Comparison of ENCODE assay signal across 29 mouse cellular contexts in genomic region chr13:3924483-3924882, GRCm38 (mm10). TPM values are rescaled to one million over a fixed set of nuclear protein-coding genes. Genes with fewer than 3 reads are reported as not detected.
DNase-seq lines count a peak whose midpoint lies in the region; ATAC-seq and TF ChIP-seq lines count a peak whose summit lies in the region.
"Had no signal": no experiment of that assay in that cellular context is flagged by ENCODE, and none has a peak within 500 bp of the region (broad histone marks: within the 10 kb centered on the region; RNA-seq: fewer than 3 reads in every experiment).

No protein-coding gene starts in this region.

- DNase-seq in CD4-positive, CD25-positive, alpha-beta regulatory T cell, adult 2 months (ENCODE audit: low read depth, low spot score) = peak; percentile 10
- peak; percentile 21 for DNase-seq in induced T-regulatory cell, adult 2 months (ENCODE audit: low read depth)
- no peak for DNase-seq in lung, postnatal 0 days (ENCODE audit: low spot score)
- no peak for DNase-seq in frontal cortex, postnatal 36 days (ENCODE audit: low spot score in 2 of 2)
- no peak for DNase-seq in cerebellum, postnatal 4 days (ENCODE audit: low spot score in 2 of 2)
- DNase-seq in lung, adult 18-20 months = no peak
- DNase-seq: adrenal gland, adult 8-10 months; adrenal gland, postnatal 14 days; adrenal gland, postnatal 36 days; B cell, adult 2 months; cerebellum, adult 11-12 months; cerebellum, adult 2 months; cerebellum, adult 9-10 months; cerebellum, postnatal 14 days; cerebellum, postnatal 36 days; forebrain, postnatal 0 days had no signal

- H3K27ac ChIP-seq in intestine, embryonic 15.5 days = no peak overlapping the region
- peak overlapping the region; percentile 41; the same call in 1 of the 2 replicates for H3K27ac ChIP-seq in intestine, postnatal 0 days (ENCODE audit: low read depth, low read length)
- no peak overlapping the region for H3K27ac ChIP-seq in lung, postnatal 0 days (ENCODE audit: low read length)
- H3K27ac ChIP-seq: embryonic facial prominence, embryonic 10.5 days; embryonic facial prominence, embryonic 12.5 days; forebrain, embryonic 13.5 days; forebrain, embryonic 15.5 days had no signal

- H3K4me2 ChIP-seq in intestine, embryonic 15.5 days (replicated peaks) = no peak overlapping the region
- peak overlapping the region; percentile 54 for H3K4me2 ChIP-seq in intestine, postnatal 0 days (replicated peaks; ENCODE audit: low read depth)
- no peak overlapping the region for H3K4me2 ChIP-seq in lung, postnatal 0 days (replicated peaks; ENCODE audit: low read depth, low read length)
- H3K4me2 ChIP-seq: embryonic facial prominence, embryonic 12.5 days; forebrain, embryonic 13.5 days; forebrain, embryonic 15.5 days had no signal

- no peak for TF ChIP-seq EP300 in lung, postnatal 0 days (IDR thresholded peaks at IDR 0.05)

- H3K27me3 ChIP-seq in intestine, embryonic 15.5 days (replicated peaks) = no peaks in the 10 kb centered on the region
- H3K27me3 ChIP-seq in intestine, postnatal 0 days (replicated peaks; ENCODE audit: control insufficient read depth, insufficient read depth, low read length) = no peaks in the 10 kb centered on the region
- H3K27me3 ChIP-seq in lung, postnatal 0 days (replicated peaks; ENCODE audit: insufficient read depth, low read length) = no peaks in the 10 kb centered on the region
- H3K27me3 ChIP-seq: CH12.LX; embryonic facial prominence, embryonic 12.5 days; forebrain, embryonic 13.5 days; forebrain, embryonic 15.5 days had no signal

- no peaks in the 10 kb centered on the region for H3K9me3 ChIP-seq in intestine, embryonic 15.5 days
- H3K9me3 ChIP-seq in intestine, postnatal 0 days (ENCODE audit: control insufficient read depth) = no peaks in the 10 kb centered on the region
- H3K9me3 ChIP-seq in lung, postnatal 0 days (ENCODE audit: low read length) = no peaks in the 10 kb centered on the region
- H3K9me3 ChIP-seq: embryonic facial prominence, embryonic 10.5 days; embryonic facial prominence, embryonic 12.5 days; forebrain, embryonic 13.5 days; forebrain, embryonic 15.5 days; G1E had no signal

- H3K4me1 ChIP-seq in intestine, embryonic 15.5 days (replicated peaks) = no peaks in the 10 kb centered on the region
- 0 out of 2 replicates have a peak, but pooled peaks cover 4% of the 10 kb centered on the region for H3K4me1 ChIP-seq in intestine, postnatal 0 days (replicated peaks; ENCODE audit: control insufficient read depth, insufficient read depth, low read length)
- no peaks in the 10 kb centered on the region for H3K4me1 ChIP-seq in lung, postnatal 0 days (ENCODE audit: insufficient read depth, low read depth, low read length)
- H3K4me1 ChIP-seq: embryonic facial prominence, embryonic 10.5 days; embryonic facial prominence, embryonic 12.5 days; forebrain, embryonic 13.5 days; forebrain, embryonic 15.5 days had no signal

- ATAC-seq in intestine, embryonic 15.5 days = peak; percentile 64; the same call in 1 of the 2 replicates
- ATAC-seq in intestine, postnatal 0 days = peak; percentile 48; the same call in 1 of the 2 replicates
- no peak for ATAC-seq in lung, postnatal 0 days
- ATAC-seq: activated CD4-positive, CD25-positive, alpha-beta regulatory T cell, adult 4 months; forebrain, embryonic 13.5 days; forebrain, embryonic 15.5 days; forebrain, postnatal 0 days; Patski had no signal

- H3K4me3 ChIP-seq in intestine, embryonic 15.5 days (replicated peaks) = peak overlapping the region; percentile 20
- peak overlapping the region; percentile 35 for H3K4me3 ChIP-seq in intestine, postnatal 0 days (ENCODE audit: low read depth, low read length)
- no peak overlapping the region for H3K4me3 ChIP-seq in lung, postnatal 0 days (ENCODE audit: low read depth, low read length)
- H3K4me3 ChIP-seq: embryonic facial prominence, embryonic 10.5 days; embryonic facial prominence, embryonic 12.5 days; forebrain, embryonic 13.5 days; forebrain, embryonic 15.5 days had no signal

- H3K36me3 ChIP-seq in intestine, embryonic 15.5 days = no peaks in the 10 kb centered on the region
- no peaks in the 10 kb centered on the region for H3K36me3 ChIP-seq in intestine, postnatal 0 days (ENCODE audit: control insufficient read depth, insufficient read depth)
- no peaks in the 10 kb centered on the region for H3K36me3 ChIP-seq in lung, postnatal 0 days (ENCODE audit: insufficient read depth, low read length)
- H3K36me3 ChIP-seq: embryonic facial prominence, embryonic 10.5 days; embryonic facial prominence, embryonic 12.5 days; forebrain, embryonic 15.5 days; G1E had no signal

- H3K9ac ChIP-seq in intestine, embryonic 15.5 days = no peak overlapping the region
- H3K9ac ChIP-seq in intestine, postnatal 0 days (ENCODE audit: low read depth, low read length) = no peak overlapping the region
- no peak overlapping the region for H3K9ac ChIP-seq in lung, postnatal 0 days (replicated peaks; ENCODE audit: low read depth)
- H3K9ac ChIP-seq: embryonic facial prominence, embryonic 12.5 days; forebrain, embryonic 13.5 days; forebrain, embryonic 15.5 days; forebrain, postnatal 0 days had no signal

- no peak for TF ChIP-seq CTCF in intestine, postnatal 0 days (IDR thresholded peaks at IDR 0.05; ENCODE audit: low read depth)
- TF ChIP-seq CTCF in lung, postnatal 0 days (IDR thresholded peaks at IDR 0.05) = no peak

- 68% methylated on average over 5 of the region's 5 CpGs for WGBS in intestine, embryonic 15.5 days
- WGBS in intestine, postnatal 0 days = 50% methylated on average over 5 of the region's 5 CpGs
- WGBS in lung, postnatal 0 days = 73% methylated on average over 5 of the region's 5 CpGs

RNA-seq across cellular contexts. Expression of gene Tubal3, which starts 6.4 kb away (rescaled TPM):
- polyA plus RNA-seq in intestine, embryonic 15.5 days (2015; fragmentation: Nextera tagmentation; extraction: Ambion mirVana) = 31.1 and 36.0 TPM in 2 replicates
- polyA plus RNA-seq in intestine, postnatal 0 days (2015; fragmentation: Nextera tagmentation; extraction: Ambion mirVana) = 44.1 and 58.4 TPM in 2 replicates
- polyA plus RNA-seq in lung, postnatal 0 days (2015; fragmentation: Nextera tagmentation; extraction: Ambion mirVana) = not detected in 2 replicates
- polyA plus RNA-seq: cerebellum, adult 2 months; cortical plate, adult 2 months; embryonic facial prominence, embryonic 10.5 days; embryonic facial prominence, embryonic 12.5 days; forebrain, embryonic 11.5 days; forebrain, embryonic 13.5 days; forebrain, embryonic 15.5 days; G1E; Patski had no signal

RNA-seq across cellular contexts. Expression of gene Net1, which starts 6.5 kb away (rescaled TPM):
- 124 and 131 TPM in 2 replicates for polyA plus RNA-seq in intestine, embryonic 15.5 days (2015; fragmentation: Nextera tagmentation; extraction: Ambion mirVana)
- 106 and 109 TPM in 2 replicates for polyA plus RNA-seq in intestine, postnatal 0 days (2015; fragmentation: Nextera tagmentation; extraction: Ambion mirVana)
- polyA plus RNA-seq in lung, postnatal 0 days (2015; fragmentation: Nextera tagmentation; extraction: Ambion mirVana) = 83.7 and 91.5 TPM in 2 replicates

RNA-seq across cellular contexts. Expression of gene Ucn3, which starts 20.7 kb away (rescaled TPM):
- polyA plus RNA-seq in intestine, embryonic 15.5 days (2015; fragmentation: Nextera tagmentation; extraction: Ambion mirVana) = 0.25 and 0.44 TPM in 2 replicates
- 0.43 and 0.51 TPM in 2 replicates for polyA plus RNA-seq in intestine, postnatal 0 days (2015; fragmentation: Nextera tagmentation; extraction: Ambion mirVana)
- not detected in 2 replicates for polyA plus RNA-seq in lung, postnatal 0 days (2015; fragmentation: Nextera tagmentation; extraction: Ambion mirVana)
- polyA plus RNA-seq: activated CD4-positive, CD25-positive, alpha-beta regulatory T cell, adult 4 months; cerebellum, adult 2 months; cortical plate, adult 2 months; embryonic facial prominence, embryonic 10.5 days; embryonic facial prominence, embryonic 12.5 days; embryonic facial prominence, embryonic 14.5 days; forebrain, embryonic 11.5 days; forebrain, embryonic 13.5 days; G1E; Patski had no signal

Comparison
In these comparisons a context has a peak if more than half of its experiments do, and no peak if none do; other contexts are left out.
1. DNase-seq: peak in CD4-positive, CD25-positive, alpha-beta regulatory T cell, adult 2 months (single experiment) and induced T-regulatory cell, adult 2 months (single experiment); none in lung, postnatal 0 days (single experiment), frontal cortex, postnatal 36 days (0 of 2), cerebellum, postnatal 4 days (0 of 2) and lung, adult 18-20 months (0 of 2).
2. RNA of gene Tubal3, which starts 6.4 kb away (polyA plus RNA-seq): 44.1 to 58.4 TPM in intestine, postnatal 0 days and 31.1 to 36.0 TPM in intestine, embryonic 15.5 days; not detected in lung, postnatal 0 days; every median in the first group is over 10 times any median in the second.